Mouse (Mus musculus) embryonic stem cell, embryonic (primary cell): ENCODE results near the gene Lpar2.

Source experiments
- CTCF ChIA-PET, 4 experiments: fragments of 300-600 bp in 2 of 4; fragments of 350-600 bp in 2 of 4; sonication (Branson Sonifier 250); formaldehyde crosslinking; loops; one replicate each; lab custom pipeline; 2022; ENCODE audit warnings: inconsistent platforms in 2 of 4; lab: Charles Lee
- POLR2A ChIA-PET, 4 experiments: fragments of 300-600 bp in 2 of 4; fragments of 350-600 bp in 2 of 4; sonication (Branson Sonifier 250); formaldehyde crosslinking; loops; one replicate each; lab custom pipeline; 2022; ENCODE audit warnings: antibody characterized with exemption in 4 of 4, inconsistent platforms in 1 of 4; lab: Charles Lee

Gene Lpar2

GRCm38 (mm10) chr8:69832298-69832853 is 10.1 kb downstream of the Lpar2 start, which contains the start of gene Pbx4:
Pbx4 (plus strand) TSS chr8:69832491.
- POLR2A ChIA-PET, result interaction anchor here (0.6 to 5.8 kb wide), 49 partner anchors 8 to 504 kb away, joined by 3 to 73 read pairs (median 5); partner anchors contain the start of genes Lpar2 (in 3 of the 4), Zfp868 (in 3 of the 4), Gm20422 (in 2 of the 4) and Gmip (in 2 of the 4)
- CTCF ChIA-PET, result interaction anchor here in 3 of 4 experiments (0.6 to 1.7 kb wide), 13 partner anchors 9 to 207 kb away, joined by 3 to 10 read pairs (median 3); partner anchors contain the start of genes Lpar2 (in 3 of the 3) and Zfp868 (in 1 of the 3)

DNA sequence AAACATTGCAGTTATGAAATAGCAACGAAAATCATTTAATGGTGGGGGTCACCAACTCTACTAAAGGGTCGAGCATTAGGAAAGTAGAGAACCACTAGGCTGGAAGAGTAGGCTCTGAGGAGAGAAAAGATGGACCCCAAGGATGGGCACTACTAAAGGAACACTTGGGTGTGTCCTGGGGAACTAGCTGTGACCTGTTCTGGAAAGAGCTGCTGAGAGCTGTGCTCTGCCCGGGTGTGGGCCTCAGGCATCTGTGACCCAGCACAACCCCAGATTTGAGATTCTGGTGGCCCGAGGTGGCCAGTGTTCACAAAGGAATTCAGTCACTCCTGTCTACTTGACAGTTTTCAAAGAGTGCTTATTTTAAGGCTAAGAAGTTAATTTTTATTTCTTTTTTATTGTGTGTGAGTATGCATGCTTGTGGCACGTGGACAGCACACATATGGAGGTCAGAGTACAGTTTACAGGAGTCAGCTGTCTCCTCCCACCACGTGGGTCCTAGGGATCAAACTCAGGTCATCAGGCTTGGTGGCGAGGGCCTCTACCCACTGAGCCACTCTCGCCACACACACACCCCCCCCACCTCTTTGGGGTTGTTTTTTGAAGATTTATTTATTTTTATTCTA is 14.9 kb downstream of the Lpar2 start:
- ChIA-PET CTCF (no interaction called here), POLR2A (interaction anchor here in 2 of 4 experiments (1.0 to 1.2 kb wide), 3 partner anchors 12 to 16 kb away, joined by 3 to 4 read pairs (median 4); partner anchors contain the start of gene Lpar2 (in 1 of the 2))

GRCm38 (mm10) chr8:69847167-69848065 is 25.2 kb downstream of the Lpar2 start:
- CTCF ChIA-PET, result interaction anchor here in 1 of 4 experiments (1.2 kb wide), 1 partner anchor 13 kb away, joined by 9 read pairs; no protein-coding TSS in a partner anchor

DNA sequence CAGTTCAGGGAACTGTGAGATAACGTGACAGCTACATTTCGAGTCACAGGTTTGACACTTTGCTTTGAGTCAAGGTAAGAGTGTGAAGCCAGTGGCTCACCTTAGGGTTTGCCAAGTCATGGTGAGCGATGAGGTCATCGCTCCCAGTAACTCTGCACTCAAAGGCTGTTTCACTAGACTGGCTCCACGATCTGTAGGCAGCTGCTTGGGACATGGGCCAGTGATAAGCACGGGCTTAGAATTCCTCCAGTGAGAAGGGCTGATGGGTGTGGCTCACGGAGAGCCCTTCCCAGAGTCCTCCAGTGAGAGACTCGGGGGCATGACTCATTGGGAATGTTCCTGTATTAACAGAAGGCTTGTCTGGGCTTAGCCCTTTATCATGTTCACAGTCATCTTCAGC is 26.7 kb downstream of the Lpar2 start:
- CTCF ChIA-PET, result interaction anchor here in 3 of 4 experiments (0.5 to 1.5 kb wide), 9 partner anchors 10 to 1828 kb away, joined by 3 to 4 read pairs (median 3); partner anchors contain the start of genes Homer3 (in 1 of the 3), Lpar2 (in 1 of the 3) and Zfp868 (in 1 of the 3)
- POLR2A ChIA-PET, result interaction anchor here in 3 of 4 experiments (0.6 to 6.6 kb wide), 41 partner anchors 9 to 322 kb away, joined by 3 to 73 read pairs (median 5); partner anchors contain the start of genes Pbx4 (in 3 of the 3), Zfp963 (in 3 of the 3), Lpar2 (in 2 of the 3) and Zfp868 (in 2 of the 3)

More at GRCm38 (mm10) chr8:69847167-69848065, 25.2 kb downstream of the Lpar2 start:
- POLR2A ChIA-PET, result interaction anchor here (0.5 to 6.6 kb wide), 48 partner anchors 7 to 850 kb away, joined by 3 to 73 read pairs (median 4); partner anchors contain the start of genes Zfp868 (in 4 of the 4), Pbx4 (in 3 of the 4), Lpar2 (in 2 of the 4) and Zfp963 (in 2 of the 4)

- ChIA-PET POLR2A (interaction anchor here in 3 of 4 experiments (0.7 to 6.6 kb wide), 18 partner anchors 11 to 434 kb away, joined by 3 to 73 read pairs (median 5); partner anchors contain the start of genes Pbx4 (in 1 of the 3), Yjefn3 (in 1 of the 3) and Zfp963 (in 1 of the 3)), CTCF (interaction anchor here in 2 of 4 experiments (1.2 to 2.0 kb wide), 2 partner anchors 11 kb away, joined by 10 to 12 read pairs; no protein-coding TSS in a partner anchor)
Measured at GRCm38 (mm10) chr8:69849899-69850298, 27.7 kb downstream of the Lpar2 start.

DNA sequence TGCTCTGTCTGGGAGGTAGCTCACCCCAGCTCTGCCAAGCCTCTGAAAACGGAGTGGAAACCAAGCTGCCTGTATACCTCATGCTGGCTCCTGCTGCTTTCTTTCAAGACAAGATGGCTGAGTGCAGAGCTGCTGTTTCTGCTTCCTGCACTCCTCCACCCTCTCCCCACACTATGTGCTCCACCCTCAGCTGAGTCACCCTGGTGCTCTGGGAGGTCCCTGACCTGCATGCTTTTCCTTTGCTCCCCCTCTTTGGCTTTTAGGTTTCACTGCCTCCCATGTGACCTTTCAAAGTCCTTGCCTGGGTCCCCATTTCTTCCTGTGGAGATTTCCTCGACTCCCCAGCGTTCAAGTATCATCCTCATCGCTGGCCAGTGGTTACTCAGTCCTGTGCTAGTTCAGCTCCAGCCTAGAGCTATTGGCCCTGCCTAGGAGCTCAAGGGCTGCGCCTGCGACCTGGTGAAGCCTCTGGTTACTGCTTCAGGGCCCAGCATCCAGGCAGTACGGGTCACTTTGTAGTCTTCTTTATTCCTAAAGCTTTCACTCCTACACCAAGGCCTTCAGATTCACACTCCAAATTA is 28.8 kb downstream of the Lpar2 start:
- POLR2A ChIA-PET, result interaction anchor here in 3 of 4 experiments (0.6 to 2.6 kb wide), 46 partner anchors 9 to 762 kb away, joined by 3 to 15 read pairs (median 4); partner anchors contain the start of genes Pbx4 (in 3 of the 3), Zfp868 (in 3 of the 3), Gm20422 (in 2 of the 3) and Lpar2 (in 2 of the 3)
- CTCF ChIA-PET, result interaction anchor here in 3 of 4 experiments (0.5 to 2.0 kb wide), 11 partner anchors 9 to 226 kb away, joined by 3 to 17 read pairs (median 4); partner anchors contain the start of genes Pbx4 (in 1 of the 3) and Zfp868 (in 1 of the 3)

DNA sequence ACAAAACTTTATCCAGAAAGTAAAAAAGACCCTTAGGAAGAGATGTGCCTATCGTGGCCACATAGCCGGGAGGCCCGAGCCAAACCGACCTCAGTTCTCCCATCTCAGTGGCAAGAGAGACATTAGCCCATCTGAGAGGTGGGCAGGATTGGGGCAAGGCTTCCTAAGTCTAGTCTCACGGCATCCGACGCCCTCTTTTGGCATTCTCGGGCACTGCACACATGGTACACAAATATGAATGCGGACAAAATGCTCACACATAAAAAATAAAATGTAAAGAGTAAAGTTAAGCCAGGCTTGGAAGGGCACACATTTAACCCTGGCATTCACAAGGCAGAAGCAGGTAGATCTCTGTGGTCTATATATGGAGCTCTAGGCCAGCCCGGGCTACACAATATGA is 31.6 kb downstream of the Lpar2 start:
- ChIA-PET POLR2A (interaction anchor here in 2 of 4 experiments (1.0 to 1.6 kb wide), 4 partner anchors 9 to 33 kb away, joined by 3 to 5 read pairs (median 4); no protein-coding TSS in a partner anchor), CTCF (no interaction called here)

- ChIA-PET CTCF (interaction anchor here (0.6 to 2.2 kb wide), 30 partner anchors 9 to 536 kb away, joined by 3 to 21 read pairs (median 5); partner anchors contain the start of genes Lpar2 (in 3 of the 4), Pbx4 (in 1 of the 4), Zfp868 (in 1 of the 4) and Zfp963 (in 1 of the 4)), POLR2A (interaction anchor here (0.6 to 2.1 kb wide), 24 partner anchors 9 to 352 kb away, joined by 3 to 11 read pairs (median 4); partner anchors contain the start of genes Zfp868 (in 2 of the 4), Lpar2 (in 1 of the 4), Pbx4 (in 1 of the 4) and Slc25a42 (in 1 of the 4))
Measured at GRCm38 (mm10) chr8:69860807-69861206, 38.6 kb downstream of the Lpar2 start.

- ChIA-PET POLR2A (interaction anchor here (0.6 to 2.1 kb wide), 20 partner anchors 8 to 582 kb away, joined by 3 to 11 read pairs (median 5); partner anchors contain the start of genes Zfp868 (in 2 of the 4), Lpar2 (in 1 of the 4), Pbx4 (in 1 of the 4) and Zfp963 (in 1 of the 4)), CTCF (interaction anchor here in 3 of 4 experiments (0.6 to 2.2 kb wide), 25 partner anchors 10 to 695 kb away, joined by 3 to 21 read pairs (median 5); partner anchors contain the start of genes Lpar2 (in 3 of the 3), Pbx4 (in 1 of the 3), Zfp868 (in 1 of the 3) and Zfp963 (in 1 of the 3))
Measured at GRCm38 (mm10) chr8:69861251-69861650, 39.0 kb downstream of the Lpar2 start.

GRCm38 (mm10) chr8:69863387-69864020 is 41.3 kb downstream of the Lpar2 start:
- ChIA-PET POLR2A (interaction anchor here in 1 of 4 experiments (0.8 to 1.4 kb wide), 2 partner anchors 11 to 21 kb away, joined by 3 to 4 read pairs; no protein-coding TSS in a partner anchor), CTCF (no interaction called here)

DNA sequence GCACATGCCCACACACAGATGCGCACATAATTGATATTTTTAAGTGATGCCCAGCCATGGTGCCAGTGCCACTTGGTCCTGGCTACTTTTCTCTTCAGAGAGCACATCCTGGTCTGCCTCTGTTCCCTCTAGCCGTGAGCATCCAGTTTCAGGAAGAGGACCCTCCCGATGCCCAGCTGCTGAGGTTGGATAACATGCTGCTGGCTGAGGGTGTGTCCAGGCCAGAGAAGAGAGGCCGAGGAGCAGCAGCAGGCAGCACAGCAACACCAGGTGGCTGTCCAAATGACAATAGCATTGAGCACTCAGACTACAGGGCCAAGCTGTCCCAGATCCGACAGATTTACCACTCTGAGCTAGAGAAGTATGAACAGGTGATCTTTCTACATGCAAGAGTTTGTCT is 42.0 kb downstream of the Lpar2 start:
- ChIA-PET CTCF (no interaction called here), POLR2A (interaction anchor here in 2 of 4 experiments (0.8 to 1.4 kb wide), 3 partner anchors 12 to 239 kb away, joined by 3 to 4 read pairs (median 4); partner anchors contain the start of gene Zfp868 (in 1 of the 2))

GRCm38 (mm10) chr8:69867696-69868326 is 45.6 kb downstream of the Lpar2 start:
- POLR2A ChIA-PET, result interaction anchor here in 2 of 4 experiments (0.8 to 1.4 kb wide), 2 partner anchors 9 to 242 kb away, joined by 3 read pairs; partner anchors contain the start of gene Zfp868 (in 1 of the 2)
- CTCF ChIA-PET, result interaction anchor here in 1 of 4 experiments (1.4 kb wide), 1 partner anchor 243 kb away, joined by 4 read pairs; the partner anchor contains the start of gene Zfp868

GRCm38 (mm10) chr8:69870003-69870765 is 48.0 kb downstream of the Lpar2 start:
- POLR2A ChIA-PET, result interaction anchor here in 2 of 4 experiments (0.6 to 1.2 kb wide), 4 partner anchors 9 to 35 kb away, joined by 3 read pairs; no protein-coding TSS in a partner anchor
- CTCF ChIA-PET, result interaction anchor here in 3 of 4 experiments (0.6 to 1.5 kb wide), 5 partner anchors 19 to 317 kb away, joined by 3 to 5 read pairs (median 3); partner anchors contain the start of gene Zfp868 (in 1 of the 3)

DNA sequence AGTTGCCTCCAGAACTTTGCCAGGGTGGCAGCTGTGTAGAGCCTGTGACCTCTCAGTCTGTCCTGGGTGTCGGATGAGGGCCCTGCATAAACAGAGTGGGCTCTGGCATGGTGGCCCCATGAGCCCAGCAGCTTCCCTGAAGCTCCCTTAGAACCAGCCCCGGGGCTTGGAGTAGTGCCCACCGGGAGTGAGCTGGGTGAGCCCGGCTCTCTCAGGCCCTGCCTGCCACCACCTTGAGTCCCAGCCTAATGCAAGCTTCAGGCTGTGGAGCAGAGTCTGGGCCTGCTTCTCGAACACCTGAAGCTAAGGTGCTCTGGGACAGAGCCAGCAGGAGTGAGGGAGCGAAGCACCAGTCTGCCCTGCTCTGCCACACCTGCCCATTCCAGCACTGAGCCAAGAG is 48.7 kb downstream of the Lpar2 start:
- ChIA-PET CTCF (interaction anchor here in 2 of 4 experiments (1.4 to 1.5 kb wide), 2 partner anchors 20 to 246 kb away, joined by 3 read pairs; partner anchors contain the start of gene Zfp868 (in 1 of the 2)), POLR2A (no interaction called here)
